Mouse (Mus musculus) frontal cortex, postnatal 10 days (tissue): ENCODE data around the gene Dram1.

Experiments used
- DNase-seq, 2 experiments: peaks; one replicate each; pipeline ENCODE4 v3.0.0; 2022; ENCODE audit warnings: low spot score in 2 of 2, mixed read lengths in 1 of 2

Gene Dram1

DNA sequence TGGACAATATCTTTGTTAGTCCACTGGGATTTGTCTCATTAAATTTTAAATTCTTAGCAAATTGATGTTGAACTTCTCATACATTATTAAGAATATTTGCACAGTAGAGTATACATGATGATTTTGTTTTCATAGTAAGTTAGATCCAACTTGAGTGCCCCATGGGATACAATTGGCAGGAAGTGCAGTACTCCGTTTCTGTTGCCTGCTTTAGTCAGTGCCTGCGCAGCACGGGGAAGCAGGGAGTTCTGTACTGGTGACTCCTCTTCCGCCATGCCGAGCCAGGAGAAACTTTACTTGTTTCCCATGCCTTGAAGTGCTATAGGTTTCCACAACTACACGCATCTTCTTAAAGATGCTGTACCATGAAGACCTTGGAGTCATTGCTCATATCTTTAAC is 83.8 kb downstream of the Dram1 start:
- no peak for DNase-seq

DNA sequence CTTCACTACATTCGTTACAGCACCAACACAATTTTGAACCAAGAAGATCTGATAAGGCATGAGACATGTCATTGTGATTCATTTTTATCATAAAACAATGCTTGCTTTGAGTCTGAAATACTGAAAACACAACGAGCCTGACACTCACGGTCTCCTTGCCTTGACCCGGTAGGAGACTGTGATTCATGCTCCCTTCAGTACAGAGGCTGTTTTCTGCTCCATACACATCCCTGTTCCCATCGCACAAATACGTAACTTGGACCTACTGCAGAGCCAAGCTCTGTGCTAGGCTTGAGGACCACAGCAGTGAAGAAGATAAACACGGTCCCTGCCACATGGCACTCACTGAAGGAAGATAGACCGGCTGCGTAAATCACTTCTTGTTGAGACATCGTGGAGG is 90.8 kb downstream of the Dram1 start:
- DNase-seq, result no peak

DNA sequence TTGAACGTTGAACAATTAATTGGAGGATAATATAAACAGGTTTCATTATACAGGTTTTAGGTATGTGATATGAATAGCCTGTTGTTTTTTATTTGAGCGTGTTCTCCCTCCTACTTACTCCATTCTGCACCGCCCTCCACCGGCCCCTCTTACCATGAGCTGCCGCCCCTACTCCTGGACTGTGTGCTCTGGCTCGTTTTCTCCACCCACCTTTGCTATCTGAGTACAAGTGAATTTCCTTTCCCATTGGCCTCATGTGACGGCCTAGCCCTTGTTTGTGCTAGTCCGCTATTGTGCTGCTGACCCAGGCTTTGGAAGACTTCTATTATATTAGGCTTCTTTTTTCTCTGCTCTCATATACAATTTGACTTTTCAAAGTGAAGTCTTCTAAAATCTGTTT is 91.6 kb downstream of the Dram1 start:
- no peak for DNase-seq

DNA sequence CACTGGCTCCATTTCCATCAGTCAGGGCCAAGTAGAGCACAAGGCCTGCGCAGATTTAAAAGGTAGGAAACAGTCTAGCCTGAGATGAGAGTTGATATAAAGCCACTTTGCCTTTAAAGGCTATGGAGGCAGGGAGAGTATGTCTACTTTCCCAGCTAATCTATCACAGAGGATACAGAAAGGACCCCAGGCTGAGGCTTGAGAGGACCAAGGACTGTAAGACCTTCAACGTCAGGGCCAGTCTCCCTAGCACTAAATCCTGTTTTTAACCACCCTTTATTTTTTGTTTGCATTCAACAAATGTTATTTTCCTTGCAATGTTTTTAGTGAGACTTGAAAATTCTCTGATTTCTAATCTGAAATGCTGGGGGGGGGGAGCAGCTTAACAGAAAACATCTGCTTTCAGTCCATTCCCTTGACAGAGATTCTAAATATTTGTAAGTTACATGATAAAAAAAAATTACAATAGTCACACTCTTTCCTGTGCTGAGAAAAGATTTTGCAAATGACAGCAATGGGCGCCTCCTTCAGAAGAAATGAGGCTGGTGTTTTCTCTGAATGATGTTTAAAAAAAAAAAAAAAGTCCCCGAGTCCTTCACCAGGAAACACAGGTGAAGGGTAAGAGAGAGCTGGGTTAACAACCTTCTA is 94.4 kb downstream of the Dram1 start:
- no peak for DNase-seq

DNA sequence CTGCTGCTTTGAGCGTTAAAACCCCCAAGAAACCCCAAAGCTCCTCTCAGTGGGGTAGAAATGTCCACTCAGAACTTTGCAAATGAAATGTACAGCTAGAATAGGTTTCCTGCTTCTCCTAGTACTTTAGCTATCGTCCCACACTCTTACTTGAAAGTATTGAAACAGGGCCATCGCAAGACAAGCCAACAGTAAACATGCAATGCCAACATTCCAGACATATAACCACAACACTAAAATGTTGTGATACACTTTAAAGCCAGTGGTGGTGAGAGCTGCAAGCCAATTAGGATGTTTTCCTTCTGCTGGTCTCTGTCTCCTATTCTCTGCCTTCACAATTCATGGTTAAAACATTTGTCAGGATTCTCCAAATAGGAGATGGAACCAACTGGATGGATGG is 97.2 kb downstream of the Dram1 start:
- DNase-seq, result no peak

DNA sequence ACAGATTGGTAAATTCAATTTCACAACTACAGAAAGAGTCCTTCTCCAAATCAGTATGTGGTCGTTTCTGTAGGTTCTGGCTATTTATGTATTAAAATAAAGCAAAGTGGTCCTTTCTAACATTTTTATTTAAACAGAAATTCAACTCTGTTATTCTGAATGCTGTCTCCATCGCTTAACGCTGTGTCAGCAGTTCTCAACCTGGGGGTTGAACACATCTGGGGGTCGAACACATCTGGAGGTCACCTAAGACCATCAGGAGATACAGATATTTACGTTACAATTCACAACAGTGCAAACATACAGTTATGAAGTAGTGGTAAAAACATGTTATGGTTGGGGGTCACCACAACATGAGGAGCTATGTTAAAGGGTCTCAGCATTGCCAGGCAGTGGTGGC is 104.8 kb downstream of the Dram1 start:
- no peak for DNase-seq
